Mouse (Mus musculus): ENCODE measurements around the gene Dctn1. TPM values are rescaled to one million over a fixed set of nuclear protein-coding genes. Genes with fewer than 3 reads are reported as not detected.

Dctn1 gene
- total and polyA plus RNA-seq, 2 experiments from 2014 or later, result 45.9 to 50.8 TPM

DNA sequence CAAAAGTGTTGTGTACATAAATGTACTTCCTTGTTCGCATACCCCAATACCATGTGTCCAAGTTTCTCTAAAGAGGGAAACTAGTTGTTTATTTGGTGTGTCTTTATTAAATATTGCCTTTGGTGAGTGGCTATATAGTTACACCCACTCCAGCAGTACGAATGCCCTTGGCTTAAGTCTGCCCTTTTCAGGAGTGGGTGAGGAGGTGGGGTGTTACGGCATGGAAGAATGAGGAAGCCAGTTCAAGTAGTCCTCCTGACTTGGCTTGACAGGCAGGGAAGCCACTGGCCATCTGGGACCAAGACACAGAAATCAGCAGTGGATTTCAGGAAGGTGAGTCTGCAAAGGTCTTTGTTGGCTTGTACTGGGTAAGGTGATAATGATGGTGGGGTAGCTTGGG is 40.1 kb downstream of the Dctn1 start:
- ATAC-seq (ENCODE audit: insufficient read depth, low read depth) (no peak), DNase-seq (ENCODE audit: low spot score) (no peak)
- H3K36me3 ChIP-seq (replicated peaks; ENCODE audit: control insufficient read depth, insufficient read depth, low read length), result no peaks in the 10 kb centered on the region
- H3K9me3 ChIP-seq (replicated peaks; ENCODE audit: control insufficient read depth, low read length), result no peaks in the 10 kb centered on the region
- H3K4me1 ChIP-seq (ENCODE audit: control insufficient read depth, insufficient read depth), result peaks cover 4% of the 10 kb centered on the region; the same call in 1 of the 2 replicates
- no peaks in the 10 kb centered on the region for H3K27me3 ChIP-seq (ENCODE audit: control insufficient read depth, insufficient read depth, low read length)
- no peak overlapping the region for H3K27ac ChIP-seq (ENCODE audit: low read depth)
- H3K9ac ChIP-seq (replicated peaks; ENCODE audit: low read depth, low read length), result no peak overlapping the region
- no peak overlapping the region for H3K4me2 ChIP-seq (ENCODE audit: low read depth, low read length)
- TF ChIP-seq CTCF (IDR thresholded peaks at IDR 0.05; ENCODE audit: low read depth), result no peak
- no peak overlapping the region for H3K4me3 ChIP-seq (ENCODE audit: low read depth, low read length)
- 86% methylated on average over 3 of the region's 3 CpGs for WGBS

DNA sequence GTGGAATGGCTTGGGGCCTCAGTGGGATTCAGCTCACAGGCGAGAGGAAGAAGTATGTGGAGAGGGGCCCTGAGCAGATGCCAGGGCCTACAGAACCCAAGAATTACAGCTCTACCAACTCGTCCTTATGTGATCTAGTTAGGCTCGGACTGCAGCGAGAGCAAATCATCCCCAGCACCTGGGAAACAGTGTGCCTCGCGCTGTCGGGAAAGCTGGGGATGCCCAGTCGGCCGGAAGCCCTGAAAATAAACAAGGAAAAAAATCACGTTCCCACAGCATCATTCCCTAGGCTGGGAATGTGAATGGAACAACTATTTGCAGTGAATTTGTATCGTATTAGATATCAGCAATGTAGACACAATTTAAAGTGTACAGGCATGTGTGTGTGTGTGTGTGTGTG is 40.6 kb downstream of the Dctn1 start:
- DNase-seq (ENCODE audit: low spot score), result no peak
- no peak for ATAC-seq (ENCODE audit: insufficient read depth, low read depth)
- TF ChIP-seq CTCF (IDR thresholded peaks at IDR 0.05; ENCODE audit: low read depth), result no peak
- TF ChIP-seq EP300 (IDR thresholded peaks at IDR 0.05; ENCODE audit: low read depth), result no peak
- no peak overlapping the region for H3K9ac ChIP-seq (replicated peaks; ENCODE audit: low read depth, low read length)
- peaks cover 4% of the 10 kb centered on the region; the same call in 1 of the 2 replicates for H3K4me1 ChIP-seq (ENCODE audit: control insufficient read depth, insufficient read depth)
- no peaks in the 10 kb centered on the region for H3K9me3 ChIP-seq (replicated peaks; ENCODE audit: control insufficient read depth, low read length)
- H3K27ac ChIP-seq (ENCODE audit: low read depth), result no peak overlapping the region
- H3K4me2 ChIP-seq (ENCODE audit: low read depth, low read length), result no peak overlapping the region
- H3K27me3 ChIP-seq (ENCODE audit: control insufficient read depth, insufficient read depth, low read length), result no peaks in the 10 kb centered on the region
- 73% methylated on average over 11 of the region's 11 CpGs for WGBS
- no peaks in the 10 kb centered on the region for H3K36me3 ChIP-seq (replicated peaks; ENCODE audit: control insufficient read depth, insufficient read depth, low read length)
- no peak overlapping the region for H3K4me3 ChIP-seq (ENCODE audit: low read depth, low read length)

DNA sequence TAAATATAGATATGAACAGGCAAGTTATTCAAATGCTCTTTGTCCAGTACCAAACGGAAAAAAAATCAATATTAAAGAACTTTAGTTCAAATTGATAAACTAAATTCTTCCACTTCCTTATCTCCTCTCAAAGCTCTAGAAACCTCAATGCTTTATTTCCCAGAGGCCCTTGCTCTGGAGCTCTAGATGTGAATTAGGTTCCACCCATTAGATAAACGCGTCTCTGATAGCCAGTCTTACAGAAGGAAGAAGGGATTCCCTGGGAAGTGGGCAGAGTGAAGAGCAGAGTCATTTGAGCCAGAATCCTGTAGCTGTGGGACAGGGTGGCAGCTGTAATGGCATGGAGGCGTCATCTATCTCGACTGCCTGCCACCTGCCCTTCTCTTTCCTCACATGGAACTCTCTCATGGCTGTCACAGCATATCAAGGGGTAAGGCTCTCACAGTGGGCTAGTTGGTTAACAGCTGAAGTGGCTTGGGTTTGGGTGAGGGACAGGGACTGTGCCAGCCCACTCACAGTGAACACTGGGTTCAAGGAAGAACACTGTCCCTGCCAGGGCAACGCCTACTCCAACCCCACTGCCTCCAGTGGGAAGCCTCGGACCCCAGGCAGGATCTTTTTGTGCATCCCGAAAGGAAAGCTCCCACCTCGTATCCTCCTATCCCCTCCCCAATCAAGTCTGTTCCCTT is 41.8 kb downstream of the Dctn1 start:
- ATAC-seq (ENCODE audit: insufficient read depth, low read depth) (no peak), DNase-seq (ENCODE audit: low spot score) (no peak)
- Histone ChIP-seq H3K27me3 (ENCODE audit: control insufficient read depth, insufficient read depth, low read length) (no peaks in the 10 kb centered on the region), H3K36me3 (replicated peaks; ENCODE audit: control insufficient read depth, insufficient read depth, low read length) (no peaks in the 10 kb centered on the region), H3K9ac (replicated peaks; ENCODE audit: low read depth, low read length) (no peak overlapping the region), H3K9me3 (replicated peaks; ENCODE audit: control insufficient read depth, low read length) (no peaks in the 10 kb centered on the region), H3K4me3 (ENCODE audit: low read depth, low read length) (no peak overlapping the region), H3K27ac (ENCODE audit: low read depth) (no peak overlapping the region), H3K4me1 (ENCODE audit: control insufficient read depth, insufficient read depth) (peaks cover 4% of the 10 kb centered on the region; the same call in 1 of the 2 replicates), H3K4me2 (ENCODE audit: low read depth, low read length) (no peak overlapping the region)
- WGBS, result 60% methylated on average over 9 of the region's 9 CpGs
- TF ChIP-seq EP300 (IDR thresholded peaks at IDR 0.05; ENCODE audit: low read depth) (no peak), CTCF (IDR thresholded peaks at IDR 0.05; ENCODE audit: low read depth) (no peak)

DNA sequence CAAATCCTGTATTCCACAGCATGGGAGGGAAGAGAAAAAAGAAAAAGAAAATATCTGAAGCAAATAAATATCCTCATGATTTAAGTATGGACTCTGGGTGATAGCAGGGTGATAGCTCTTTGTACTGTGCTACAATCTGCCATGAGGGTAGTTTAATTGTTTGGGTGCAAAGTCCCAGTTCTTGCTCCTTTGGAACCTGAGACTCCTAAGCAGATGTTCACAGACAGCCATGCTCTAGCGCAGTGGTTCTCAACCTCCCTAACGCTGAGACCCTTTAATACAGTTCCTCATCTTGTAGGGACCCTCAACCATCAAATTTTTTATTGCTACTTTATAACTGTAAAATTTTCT is 42.3 kb downstream of the Dctn1 start:
- no peaks in the 10 kb centered on the region for H3K36me3 ChIP-seq (replicated peaks; ENCODE audit: control insufficient read depth, insufficient read depth, low read length)
- H3K4me3 ChIP-seq (ENCODE audit: low read depth, low read length), result no peak overlapping the region
- H3K4me2 ChIP-seq (ENCODE audit: low read depth, low read length), result no peak overlapping the region
- H3K27me3 ChIP-seq (ENCODE audit: control insufficient read depth, insufficient read depth, low read length), result no peaks in the 10 kb centered on the region
- WGBS, result 89% methylated on average over 2 of the region's 2 CpGs
- H3K9ac ChIP-seq (replicated peaks; ENCODE audit: low read depth, low read length), result no peak overlapping the region
- DNase-seq (ENCODE audit: low spot score) (no peak), ATAC-seq (ENCODE audit: insufficient read depth, low read depth) (no peak)
- H3K4me1 ChIP-seq (ENCODE audit: control insufficient read depth, insufficient read depth), result peaks cover 4% of the 10 kb centered on the region; the same call in 1 of the 2 replicates
- no peaks in the 10 kb centered on the region for H3K9me3 ChIP-seq (replicated peaks; ENCODE audit: control insufficient read depth, low read length)
- no peak overlapping the region for H3K27ac ChIP-seq (ENCODE audit: low read depth)
- TF ChIP-seq CTCF (IDR thresholded peaks at IDR 0.05; ENCODE audit: low read depth), result no peak
- no peak for TF ChIP-seq EP300 (IDR thresholded peaks at IDR 0.05; ENCODE audit: low read depth)

DNA sequence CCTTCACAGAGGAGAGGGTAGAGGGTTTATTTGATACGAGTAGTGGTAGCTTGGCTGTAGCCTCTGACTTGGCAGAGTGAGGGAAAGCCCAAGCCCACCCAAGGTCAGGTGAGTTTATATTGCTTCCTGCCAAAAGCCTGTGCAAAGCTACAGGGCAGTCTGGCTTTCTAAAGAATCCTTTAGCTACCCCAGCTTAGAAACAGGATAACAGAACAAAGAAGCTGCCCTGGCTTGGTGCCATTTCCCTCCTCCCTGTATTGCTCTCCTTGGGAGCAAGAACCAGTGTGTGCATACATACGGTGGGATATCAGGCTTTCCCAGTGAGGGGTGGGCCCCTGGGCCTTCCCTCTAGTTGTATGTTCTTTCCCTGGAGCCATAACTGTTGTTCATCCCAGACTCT is 44.8 kb downstream of the Dctn1 start:
- no peak for DNase-seq (ENCODE audit: low spot score)
- TF ChIP-seq CTCF (IDR thresholded peaks at IDR 0.05; ENCODE audit: low read depth), result no peak
- TF ChIP-seq EP300 (IDR thresholded peaks at IDR 0.05; ENCODE audit: low read depth), result no peak
- no peaks in the 10 kb centered on the region for H3K27me3 ChIP-seq (ENCODE audit: control insufficient read depth, insufficient read depth, low read length)
- no peak overlapping the region for H3K4me2 ChIP-seq (ENCODE audit: low read depth, low read length)
- H3K9me3 ChIP-seq (replicated peaks; ENCODE audit: control insufficient read depth, low read length), result no peaks in the 10 kb centered on the region
- WGBS, result 25% methylated on average over 2 of the region's 2 CpGs
- no peak for ATAC-seq (ENCODE audit: insufficient read depth, low read depth)
- peaks cover 4% of the 10 kb centered on the region; the same call in 1 of the 2 replicates for H3K4me1 ChIP-seq (ENCODE audit: control insufficient read depth, insufficient read depth)
- no peak overlapping the region for H3K9ac ChIP-seq (replicated peaks; ENCODE audit: low read depth, low read length)
- H3K4me3 ChIP-seq (ENCODE audit: low read depth, low read length), result no peak overlapping the region
- no peaks in the 10 kb centered on the region for H3K36me3 ChIP-seq (replicated peaks; ENCODE audit: control insufficient read depth, insufficient read depth, low read length)
- no peak overlapping the region for H3K27ac ChIP-seq (ENCODE audit: low read depth)

DNA sequence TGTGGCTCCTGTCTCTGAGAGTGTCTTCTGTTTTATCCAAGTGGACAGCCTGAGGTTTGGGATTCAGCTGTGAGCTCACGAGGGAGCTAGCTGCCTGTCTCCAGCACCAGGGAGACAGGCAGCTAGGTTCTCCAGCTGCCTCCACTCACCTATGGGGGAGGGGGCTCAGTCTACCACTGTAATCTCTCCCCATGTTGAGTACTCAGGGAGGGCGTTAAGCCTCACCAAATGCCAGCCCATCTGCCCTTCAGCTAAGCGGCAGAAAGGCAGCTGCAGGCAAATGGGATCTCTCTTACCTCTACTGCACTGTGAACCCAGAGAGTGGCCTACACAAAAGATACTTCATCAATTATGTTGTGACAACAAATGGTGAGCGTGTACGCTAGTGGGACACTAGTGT is 45.8 kb downstream of the Dctn1 start:
- no peak for ATAC-seq (ENCODE audit: insufficient read depth, low read depth)
- no peaks in the 10 kb centered on the region for H3K36me3 ChIP-seq (replicated peaks; ENCODE audit: control insufficient read depth, insufficient read depth, low read length)
- 18% methylated on average over 5 of the region's 5 CpGs for WGBS

More for the DNA sequence above, 45.8 kb downstream of the Dctn1 start:
- Histone ChIP-seq H3K27me3 (ENCODE audit: control insufficient read depth, insufficient read depth, low read length) (no peaks in the 10 kb centered on the region), H3K4me1 (ENCODE audit: control insufficient read depth, insufficient read depth) (peaks cover 4% of the 10 kb centered on the region; the same call in 1 of the 2 replicates), H3K4me2 (ENCODE audit: low read depth, low read length) (no peak overlapping the region), H3K9ac (replicated peaks; ENCODE audit: low read depth, low read length) (no peak overlapping the region), H3K9me3 (replicated peaks; ENCODE audit: control insufficient read depth, low read length) (no peaks in the 10 kb centered on the region), H3K4me3 (ENCODE audit: low read depth, low read length) (no peak overlapping the region), H3K27ac (ENCODE audit: low read depth) (no peak overlapping the region)
- no peak for DNase-seq (ENCODE audit: low spot score)
- no peak for TF ChIP-seq EP300 (IDR thresholded peaks at IDR 0.05; ENCODE audit: low read depth)
- TF ChIP-seq CTCF (IDR thresholded peaks at IDR 0.05; ENCODE audit: low read depth), result no peak

Data from heart, postnatal 0 days (tissue).